Mouse (Mus musculus): ENCODE results near the gene Serinc4. TPM values are rescaled to one million over a fixed set of nuclear protein-coding genes. Genes with fewer than 3 reads are reported as not detected.

Gene Serinc4
- polyA plus RNA-seq, 1 experiment = not detected

DNA sequence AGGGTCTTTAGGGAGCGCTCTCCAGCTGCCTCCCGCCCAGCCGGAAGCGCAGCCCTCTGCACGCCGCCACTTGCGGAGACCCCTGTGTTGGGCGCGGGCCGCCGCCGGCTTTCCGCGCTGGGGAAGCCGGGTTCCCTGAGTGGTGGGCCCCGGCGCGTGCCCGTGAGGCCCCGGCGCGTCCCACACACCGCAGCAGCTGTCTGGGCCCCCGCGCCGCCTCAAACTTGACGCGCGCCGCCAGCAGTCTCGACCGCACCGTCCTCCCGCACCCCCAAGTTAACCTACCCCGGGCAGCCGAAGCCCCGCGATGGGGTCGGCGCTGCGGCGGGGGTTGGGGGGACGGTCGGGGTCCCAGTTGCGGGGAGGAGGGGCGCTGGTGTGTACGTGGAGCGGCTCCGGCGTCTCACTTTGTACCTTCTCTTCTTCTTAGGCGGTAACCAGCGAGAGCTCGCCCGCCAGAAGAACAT lies 7.0 kb downstream of the Serinc4 start:
- peak overlapping the region; percentile 87 for H3K9ac ChIP-seq (ENCODE audit: low read depth, poor library complexity, severe bottlenecking)
- peaks cover 20% of the 10 kb centered on the region for H3K36me3 ChIP-seq (ENCODE audit: control insufficient read depth, insufficient read depth, low read length, poor library complexity, severe bottlenecking)

DNA sequence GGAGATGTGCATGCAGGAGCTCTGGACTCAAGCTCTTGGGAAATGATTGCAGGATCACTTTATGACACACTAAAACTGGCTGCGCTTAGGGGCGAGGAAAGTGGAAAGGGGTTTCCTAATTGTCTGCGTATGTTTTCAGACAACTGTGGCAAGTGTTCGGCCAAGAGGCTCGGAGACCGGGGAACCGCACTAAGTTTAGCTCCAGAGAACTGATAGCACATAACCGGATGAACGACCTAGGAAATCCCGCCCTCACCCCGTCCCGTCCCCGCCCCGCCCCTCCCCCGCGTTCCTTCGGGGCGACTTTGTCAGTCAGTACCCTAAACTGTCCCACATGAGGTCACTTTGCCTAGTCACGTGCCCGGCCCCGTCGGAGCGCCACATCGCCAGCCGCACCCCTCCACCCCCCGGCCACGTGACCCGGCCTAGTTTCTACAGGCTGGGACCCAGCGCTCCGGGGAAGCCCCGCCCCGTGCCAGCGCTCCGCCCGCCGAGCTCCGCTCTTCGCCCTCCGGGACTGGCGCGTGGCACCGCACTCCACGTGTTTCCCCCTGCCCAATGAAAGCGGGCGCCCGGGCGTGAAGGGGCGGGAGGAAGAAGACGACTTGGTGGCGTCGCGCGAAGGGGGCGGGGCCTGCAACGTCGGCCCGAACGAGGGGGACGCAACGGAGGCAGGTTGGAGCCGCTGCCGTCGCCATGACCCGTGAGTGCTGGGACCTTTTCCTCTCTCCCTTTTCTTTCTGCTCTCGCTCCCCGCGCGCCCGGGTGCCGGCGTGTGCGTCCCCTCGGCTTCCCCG lies 7.6 kb downstream of the Serinc4 start, which contains the start of gene Serf2:
Serf2 (plus strand) TSS at position 457 of the 797 bp plus-strand sequence.
- peak within 1 kb of the TSS; percentile 93 for H3K27ac ChIP-seq (ENCODE audit: insufficient read depth, low read length)
- H3K4me1 ChIP-seq (ENCODE audit: control insufficient read depth, insufficient read depth, low read length) = peaks cover 2% of the 10 kb centered on the region
- peaks cover 20% of the 10 kb centered on the region for H3K36me3 ChIP-seq (ENCODE audit: control insufficient read depth, insufficient read depth, low read length, poor library complexity, severe bottlenecking)
- H3K27me3 ChIP-seq (ENCODE audit: control insufficient read depth, insufficient read depth, low read length, poor library complexity, severe bottlenecking) = no peaks in the 10 kb centered on the region
- peak; percentile 93 for TF ChIP-seq POLR2A (IDR thresholded peaks at IDR 0.05; ENCODE audit: insufficient read depth, low read length)
- 0 out of 2 replicates have a peak, but pooled peaks have one; percentile 29 for TF ChIP-seq EP300 (IDR thresholded peaks at IDR 0.05; ENCODE audit: insufficient read depth, low read depth, low read length)
- no peak for TF ChIP-seq CTCF (IDR thresholded peaks at IDR 0.05; ENCODE audit: low read depth, low read length)
- H3K9me3 ChIP-seq (replicated peaks; ENCODE audit: control insufficient read depth, insufficient read depth, low read length, poor library complexity, severe bottlenecking) = no peaks in the 10 kb centered on the region
- H3K9ac ChIP-seq (ENCODE audit: low read depth, poor library complexity, severe bottlenecking) = peak within 1 kb of the TSS; percentile 87
- H3K4me3 ChIP-seq (ENCODE audit: low read depth, low read length) = peak within 1 kb of the TSS; percentile 83

More for the DNA sequence above, 7.0 kb downstream of the Serinc4 start:
- TF ChIP-seq EP300 (IDR thresholded peaks at IDR 0.05; ENCODE audit: insufficient read depth, low read depth, low read length) (no peak), CTCF (IDR thresholded peaks at IDR 0.05; ENCODE audit: low read depth, low read length) (no peak), POLR2A (IDR thresholded peaks at IDR 0.05; ENCODE audit: insufficient read depth, low read length) (no peak)
- H3K9me3 ChIP-seq (replicated peaks; ENCODE audit: control insufficient read depth, insufficient read depth, low read length, poor library complexity, severe bottlenecking) = no peaks in the 10 kb centered on the region
- H3K27me3 ChIP-seq (ENCODE audit: control insufficient read depth, insufficient read depth, low read length, poor library complexity, severe bottlenecking) = no peaks in the 10 kb centered on the region
- H3K27ac ChIP-seq (ENCODE audit: insufficient read depth, low read length) = no peak overlapping the region
- H3K4me1 ChIP-seq (ENCODE audit: control insufficient read depth, insufficient read depth, low read length) = peaks cover 2% of the 10 kb centered on the region
- peak overlapping the region; percentile 74 for H3K4me3 ChIP-seq (ENCODE audit: low read depth, low read length)

DNA sequence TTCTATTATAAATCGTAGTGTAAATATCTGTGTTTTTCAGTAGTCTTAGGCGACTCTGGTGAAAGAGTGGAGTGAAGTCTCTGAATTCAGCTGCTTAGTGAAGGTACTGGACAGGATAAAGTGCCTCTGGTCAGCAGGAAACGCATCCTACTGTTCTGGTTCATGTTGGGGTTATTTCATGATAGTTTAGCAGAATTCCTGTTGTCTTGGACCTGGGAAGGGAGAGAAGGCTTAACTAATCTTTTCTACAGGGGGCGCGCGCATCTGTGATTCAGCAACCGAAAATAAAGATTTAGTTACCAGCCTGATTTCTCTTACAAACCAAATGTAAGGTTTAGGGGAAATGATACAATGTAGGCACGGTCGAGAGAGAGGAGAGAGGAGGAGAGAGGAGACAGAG lies 8.4 kb downstream of the Serinc4 start:
- TF ChIP-seq CTCF (IDR thresholded peaks at IDR 0.05; ENCODE audit: low read depth, low read length) = no peak
- no peak for TF ChIP-seq EP300 (IDR thresholded peaks at IDR 0.05; ENCODE audit: insufficient read depth, low read depth, low read length)
- no peak for TF ChIP-seq POLR2A (IDR thresholded peaks at IDR 0.05; ENCODE audit: insufficient read depth, low read length)
- H3K9me3 ChIP-seq (replicated peaks; ENCODE audit: control insufficient read depth, insufficient read depth, low read length, poor library complexity, severe bottlenecking) = no peaks in the 10 kb centered on the region
- H3K36me3 ChIP-seq (ENCODE audit: control insufficient read depth, insufficient read depth, low read length, poor library complexity, severe bottlenecking) = peaks cover 16% of the 10 kb centered on the region

DNA sequence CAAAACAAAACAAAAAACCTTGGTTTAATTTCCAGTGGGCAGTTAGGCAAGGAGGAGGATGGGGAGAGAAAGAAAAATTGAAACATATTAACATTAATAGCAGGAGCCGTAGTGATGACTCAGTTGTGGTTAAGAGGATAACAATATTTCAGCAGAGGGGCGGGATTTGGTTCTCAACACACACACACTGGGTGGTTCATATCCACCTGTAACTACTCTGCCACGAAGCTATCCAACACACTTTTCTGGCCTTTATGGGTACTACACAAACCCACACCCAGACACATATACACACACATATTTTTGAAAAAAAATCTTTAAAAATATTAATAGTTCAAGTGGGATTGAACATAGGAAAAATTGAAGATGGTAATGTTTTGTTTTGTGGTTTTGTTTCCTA lies 9.6 kb downstream of the Serinc4 start:
- H3K4me3 ChIP-seq (ENCODE audit: low read depth, low read length) = no peak overlapping the region
- H3K27ac ChIP-seq (ENCODE audit: insufficient read depth, low read length) = no peak overlapping the region
- H3K4me1 ChIP-seq (ENCODE audit: control insufficient read depth, insufficient read depth, low read length) = no peaks in the 10 kb centered on the region
- no peak overlapping the region for H3K9ac ChIP-seq (ENCODE audit: low read depth, poor library complexity, severe bottlenecking)
- TF ChIP-seq POLR2A (IDR thresholded peaks at IDR 0.05; ENCODE audit: insufficient read depth, low read length) (no peak), EP300 (IDR thresholded peaks at IDR 0.05; ENCODE audit: insufficient read depth, low read depth, low read length) (no peak), CTCF (IDR thresholded peaks at IDR 0.05; ENCODE audit: low read depth, low read length) (no peak)
- H3K36me3 ChIP-seq (ENCODE audit: control insufficient read depth, insufficient read depth, low read length, poor library complexity, severe bottlenecking) = peaks cover 9% of the 10 kb centered on the region
- H3K27me3 ChIP-seq (ENCODE audit: control insufficient read depth, insufficient read depth, low read length, poor library complexity, severe bottlenecking) = no peaks in the 10 kb centered on the region
- no peaks in the 10 kb centered on the region for H3K9me3 ChIP-seq (replicated peaks; ENCODE audit: control insufficient read depth, insufficient read depth, low read length, poor library complexity, severe bottlenecking)

More for the DNA sequence above, 8.4 kb downstream of the Serinc4 start:
- Histone ChIP-seq H3K4me3 (ENCODE audit: low read depth, low read length) (no peak overlapping the region), H3K27me3 (ENCODE audit: control insufficient read depth, insufficient read depth, low read length, poor library complexity, severe bottlenecking) (no peaks in the 10 kb centered on the region), H3K9ac (ENCODE audit: low read depth, poor library complexity, severe bottlenecking) (peak overlapping the region; percentile 82), H3K4me1 (ENCODE audit: control insufficient read depth, insufficient read depth, low read length) (no peaks in the 10 kb centered on the region), H3K27ac (ENCODE audit: insufficient read depth, low read length) (peak overlapping the region; percentile 93)

DNA sequence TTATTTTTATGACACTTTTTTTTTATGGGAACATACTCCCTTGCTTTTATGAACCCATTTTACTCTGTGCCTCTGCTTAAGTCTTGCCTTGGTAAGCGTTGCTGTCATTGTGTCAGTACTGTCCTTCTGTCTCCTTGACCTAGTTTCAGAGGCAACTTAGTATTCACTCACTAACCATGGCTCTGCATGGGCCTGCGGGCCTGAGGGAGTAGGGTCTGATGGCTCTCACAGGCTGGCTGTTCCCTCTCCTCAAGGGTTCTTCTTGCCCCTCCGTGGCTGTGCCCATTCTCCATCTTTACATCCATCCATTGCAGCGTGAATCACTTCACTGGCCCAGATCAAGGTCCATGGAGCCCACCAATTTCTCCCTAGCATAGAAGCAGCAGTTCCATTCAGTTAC lies 10.1 kb downstream of the Serinc4 start:
- H3K9me3 ChIP-seq (replicated peaks; ENCODE audit: control insufficient read depth, insufficient read depth, low read length, poor library complexity, severe bottlenecking) = no peaks in the 10 kb centered on the region
- H3K27ac ChIP-seq (ENCODE audit: insufficient read depth, low read length) = no peak overlapping the region
- no peaks in the 10 kb centered on the region for H3K27me3 ChIP-seq (ENCODE audit: control insufficient read depth, insufficient read depth, low read length, poor library complexity, severe bottlenecking)
- H3K4me3 ChIP-seq (ENCODE audit: low read depth, low read length) = no peak overlapping the region
- no peaks in the 10 kb centered on the region for H3K4me1 ChIP-seq (ENCODE audit: control insufficient read depth, insufficient read depth, low read length)
- TF ChIP-seq POLR2A (IDR thresholded peaks at IDR 0.05; ENCODE audit: insufficient read depth, low read length) (no peak), CTCF (IDR thresholded peaks at IDR 0.05; ENCODE audit: low read depth, low read length) (no peak), EP300 (IDR thresholded peaks at IDR 0.05; ENCODE audit: insufficient read depth, low read depth, low read length) (no peak)
- H3K9ac ChIP-seq (ENCODE audit: low read depth, poor library complexity, severe bottlenecking) = no peak overlapping the region
- peaks cover 6% of the 10 kb centered on the region for H3K36me3 ChIP-seq (ENCODE audit: control insufficient read depth, insufficient read depth, low read length, poor library complexity, severe bottlenecking)

DNA sequence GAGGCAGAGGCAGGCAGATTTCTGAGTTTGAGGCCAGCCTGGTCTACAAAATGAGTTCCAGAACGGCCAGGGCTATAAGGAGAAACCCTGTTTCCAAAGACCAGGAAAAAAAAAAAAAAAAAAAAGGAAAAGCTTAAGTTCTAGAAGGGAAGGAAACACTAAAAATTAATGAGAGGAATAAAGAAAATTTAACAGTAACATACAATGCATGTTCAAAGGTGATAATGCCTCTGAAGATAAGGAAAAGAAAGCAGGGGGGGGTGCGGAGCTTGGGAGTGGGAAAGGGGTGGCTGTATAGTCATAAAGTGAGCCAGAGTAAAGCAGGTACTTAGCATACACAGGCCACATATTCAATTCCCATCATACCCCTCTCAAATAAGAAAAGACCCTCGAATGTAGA lies 11.5 kb downstream of the Serinc4 start:
- H3K9ac ChIP-seq (ENCODE audit: low read depth, poor library complexity, severe bottlenecking) = no peak overlapping the region
- no peaks in the 10 kb centered on the region for H3K4me1 ChIP-seq (ENCODE audit: control insufficient read depth, insufficient read depth, low read length)
- no peaks in the 10 kb centered on the region for H3K36me3 ChIP-seq (ENCODE audit: control insufficient read depth, insufficient read depth, low read length, poor library complexity, severe bottlenecking)
- no peak for TF ChIP-seq CTCF (IDR thresholded peaks at IDR 0.05; ENCODE audit: low read depth, low read length)
- TF ChIP-seq EP300 (IDR thresholded peaks at IDR 0.05; ENCODE audit: insufficient read depth, low read depth, low read length) = no peak
- TF ChIP-seq POLR2A (IDR thresholded peaks at IDR 0.05; ENCODE audit: insufficient read depth, low read length) = no peak
- no peaks in the 10 kb centered on the region for H3K9me3 ChIP-seq (replicated peaks; ENCODE audit: control insufficient read depth, insufficient read depth, low read length, poor library complexity, severe bottlenecking)
- H3K27ac ChIP-seq (ENCODE audit: insufficient read depth, low read length) = no peak overlapping the region
- no peak overlapping the region for H3K4me3 ChIP-seq (ENCODE audit: low read depth, low read length)
- no peaks in the 10 kb centered on the region for H3K27me3 ChIP-seq (ENCODE audit: control insufficient read depth, insufficient read depth, low read length, poor library complexity, severe bottlenecking)

Measured in ES-Bruce4 (cell line).